Comparison of ENCODE assay signal across 7 mouse cellular contexts in the genomic region with DNA sequence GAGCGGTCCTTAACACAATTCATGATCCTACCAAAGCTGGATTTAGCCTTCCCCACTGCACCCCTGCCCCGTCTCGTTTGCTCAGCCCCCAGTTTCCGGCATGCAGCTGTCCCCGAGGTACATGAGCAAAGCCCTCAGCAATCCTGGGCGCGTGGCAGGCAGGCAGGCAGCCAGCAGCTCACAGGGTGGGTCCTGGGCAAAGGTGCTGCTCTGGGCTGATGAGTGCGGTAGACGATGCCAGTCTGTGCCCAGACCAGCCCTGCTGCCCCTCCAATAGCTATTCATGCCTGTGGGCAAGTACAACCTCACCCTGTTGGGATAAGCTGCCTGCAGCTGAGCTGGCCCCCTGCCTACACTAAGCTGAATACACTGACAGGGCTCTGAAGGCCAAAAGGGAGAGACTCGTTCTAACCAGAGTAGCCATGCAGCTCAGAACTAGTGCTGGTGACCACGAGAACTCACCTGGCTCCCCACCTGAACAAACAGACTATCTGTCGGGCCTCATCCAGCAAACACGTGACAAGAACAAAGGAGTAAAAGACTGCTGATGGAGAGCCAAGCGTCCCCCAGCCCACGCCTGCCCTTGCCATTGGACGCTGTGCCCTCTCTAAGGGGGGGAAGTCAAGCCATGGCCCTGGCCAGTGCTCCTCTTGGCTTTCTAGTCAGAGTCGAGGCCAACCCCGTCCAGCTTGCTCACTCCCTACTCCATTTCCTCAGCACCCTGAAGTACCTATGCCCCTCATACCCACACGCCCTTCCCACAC. TPM values are rescaled to one million over a fixed set of nuclear protein-coding genes. Genes with fewer than 3 reads are reported as not detected.
A peak's percentile ranks its signal among the peaks of the same experiment; 100 is the strongest.
DNase-seq lines count a peak whose midpoint lies in the region; ATAC-seq and TF ChIP-seq lines count a peak whose summit lies in the region.

No protein-coding gene starts in this region.

- DNase-seq in limb, embryonic 10.5 days (ENCODE audit: low spot score), result no peak
- DNase-seq in forebrain, embryonic 14.5 days (ENCODE audit: low spot score), result no peak

- H3K79me2 ChIP-seq in myocyte (ENCODE audit: control insufficient read depth, insufficient read depth), result peaks cover 32% of the 10 kb centered on the region

- no peak for TF ChIP-seq CTCF in embryonic fibroblast, embryonic 13.5 days (IDR thresholded peaks at IDR 0.05; ENCODE audit: borderline replicate concordance, insufficient read depth, low read length)

- TF ChIP-seq POLR2A in embryonic fibroblast, embryonic 13.5 days (IDR thresholded peaks at IDR 0.05; ENCODE audit: low read depth, low read length), result no peak
- peak; percentile 49 for TF ChIP-seq POLR2A in myocyte (IDR thresholded peaks at IDR 0.05; ENCODE audit: insufficient read length, low read depth)

- peaks cover 14% of the 10 kb centered on the region for H3K4me1 ChIP-seq in limb, embryonic 12.5 days (replicated peaks)
- H3K4me1 ChIP-seq in limb, embryonic 10.5 days, result peaks cover 28% of the 10 kb centered on the region
- H3K4me1 ChIP-seq in embryonic fibroblast, embryonic 13.5 days (ENCODE audit: control insufficient read depth, insufficient read depth, low read length), result peaks cover 53% of the 10 kb centered on the region
- H3K4me1 ChIP-seq in heart, embryonic 16.5 days (ENCODE audit: control insufficient read depth, insufficient read depth, low read length), result peaks cover 47% of the 10 kb centered on the region
- no peaks in the 10 kb centered on the region for H3K4me1 ChIP-seq in forebrain, embryonic 14.5 days (ENCODE audit: control insufficient read depth, insufficient read depth, low read length)

- no peak for ATAC-seq in limb, embryonic 12.5 days (ENCODE audit: insufficient number of reproducible peaks, insufficient read depth, low FRiP score, low TSS enrichment, low read depth)
- no peak for ATAC-seq in heart, embryonic 16.5 days (replicated peaks; ENCODE audit: extremely low read depth, insufficient read depth, low FRiP score)
- ATAC-seq in inflammation-experienced regulatory T-cells, adult 6 months, result no peak
- no peak for ATAC-seq in forebrain, embryonic 14.5 days

- 0 out of 2 replicates have a peak overlapping the region, but pooled peaks have one; percentile 9 for H3K9ac ChIP-seq in limb, embryonic 12.5 days (replicated peaks)
- H3K9ac ChIP-seq in heart, embryonic 16.5 days (ENCODE audit: low read length), result peak overlapping the region; percentile 28; the same call in 1 of the 2 replicates
- no peak overlapping the region for H3K9ac ChIP-seq in forebrain, embryonic 14.5 days (ENCODE audit: low read length)

- H3K36me3 ChIP-seq in limb, embryonic 12.5 days, result peaks cover 83% of the 10 kb centered on the region
- H3K36me3 ChIP-seq in limb, embryonic 10.5 days, result peaks cover 96% of the 10 kb centered on the region
- peaks cover 15% of the 10 kb centered on the region for H3K36me3 ChIP-seq in heart, embryonic 16.5 days (ENCODE audit: control insufficient read depth, insufficient read depth)
- peaks cover 3% of the 10 kb centered on the region for H3K36me3 ChIP-seq in myocyte (ENCODE audit: control insufficient read depth, insufficient read depth)
- H3K36me3 ChIP-seq in forebrain, embryonic 14.5 days (ENCODE audit: control insufficient read depth, insufficient read depth, low read length), result peaks cover 36% of the 10 kb centered on the region

- H3K4me3 ChIP-seq in limb, embryonic 12.5 days (replicated peaks), result no peak overlapping the region
- no peak overlapping the region for H3K4me3 ChIP-seq in limb, embryonic 10.5 days
- no peak overlapping the region for H3K4me3 ChIP-seq in embryonic fibroblast, embryonic 13.5 days (ENCODE audit: insufficient read depth, low read length)
- H3K4me3 ChIP-seq in heart, embryonic 16.5 days (ENCODE audit: low read length), result no peak overlapping the region
- H3K4me3 ChIP-seq in myocyte, result no peak overlapping the region
- H3K4me3 ChIP-seq in forebrain, embryonic 14.5 days (ENCODE audit: low read depth, low read length), result no peak overlapping the region

- no peak overlapping the region for H3K27ac ChIP-seq in limb, embryonic 12.5 days
- H3K27ac ChIP-seq in limb, embryonic 10.5 days, result no peak overlapping the region
- H3K27ac ChIP-seq in embryonic fibroblast, embryonic 13.5 days (ENCODE audit: insufficient read depth, low read length), result peak overlapping the region; percentile 24; the same call in 1 of the 2 replicates
- H3K27ac ChIP-seq in heart, embryonic 16.5 days (ENCODE audit: low read length), result peak overlapping the region; percentile 45
- H3K27ac ChIP-seq in forebrain, embryonic 14.5 days (ENCODE audit: low read depth, low read length), result no peak overlapping the region

- no peak overlapping the region for H3K4me2 ChIP-seq in limb, embryonic 12.5 days
- H3K4me2 ChIP-seq in heart, embryonic 16.5 days (ENCODE audit: low read depth, low read length), result no peak overlapping the region
- H3K4me2 ChIP-seq in myocyte (ENCODE audit: low read depth), result peak overlapping the region; percentile 62
- no peak overlapping the region for H3K4me2 ChIP-seq in forebrain, embryonic 14.5 days (ENCODE audit: low read length)

- no peaks in the 10 kb centered on the region for H3K9me3 ChIP-seq in limb, embryonic 12.5 days
- no peaks in the 10 kb centered on the region for H3K9me3 ChIP-seq in limb, embryonic 10.5 days (replicated peaks)
- no peaks in the 10 kb centered on the region for H3K9me3 ChIP-seq in heart, embryonic 16.5 days (replicated peaks; ENCODE audit: control insufficient read depth, low read length)
- H3K9me3 ChIP-seq in forebrain, embryonic 14.5 days (replicated peaks; ENCODE audit: control insufficient read depth, low read length), result no peaks in the 10 kb centered on the region

- no peaks in the 10 kb centered on the region for H3K27me3 ChIP-seq in limb, embryonic 12.5 days
- no peaks in the 10 kb centered on the region for H3K27me3 ChIP-seq in limb, embryonic 10.5 days (ENCODE audit: low read depth, poor library complexity, severe bottlenecking)
- no peaks in the 10 kb centered on the region for H3K27me3 ChIP-seq in heart, embryonic 16.5 days (ENCODE audit: control insufficient read depth, insufficient read depth, low read length)
- no peaks in the 10 kb centered on the region for H3K27me3 ChIP-seq in myocyte (ENCODE audit: control insufficient read depth, insufficient read depth, insufficient read length)
- H3K27me3 ChIP-seq in forebrain, embryonic 14.5 days (replicated peaks; ENCODE audit: control insufficient read depth, insufficient read depth, low read length), result no peaks in the 10 kb centered on the region

- 87% methylated on average over 19 of the region's 19 CpGs for WGBS in limb, embryonic 12.5 days
- 90% methylated on average over 19 of the region's 19 CpGs for WGBS in limb, embryonic 10.5 days
- WGBS in heart, embryonic 16.5 days, result 75% methylated on average over 19 of the region's 19 CpGs
- 84% methylated on average over 19 of the region's 19 CpGs for WGBS in forebrain, embryonic 14.5 days

- no peak overlapping the region for H3ac ChIP-seq in myocyte (ENCODE audit: control insufficient read depth, insufficient read length)

RNA-seq across cellular contexts. Expression of gene Tjap1, which starts 12.9 kb away (rescaled TPM):
- polyA plus RNA-seq in limb, embryonic 12.5 days (2016; fragmentation: Nextera tagmentation; extraction: Ambion mirVana), result 59.9 and 62.8 TPM in 2 replicates
- 60.3 and 61.2 TPM in 2 replicates for polyA plus RNA-seq in limb, embryonic 10.5 days (2016; fragmentation: Nextera tagmentation; extraction: Ambion mirVana)
- polyA plus RNA-seq in embryonic fibroblast, embryonic 13.5 days (2011; ENCODE audit: insufficient read length, low read depth, missing spikeins), result 60.8 and 63.2 TPM in 2 replicates
- 42.5 and 45.3 TPM in 2 replicates for polyA plus RNA-seq in heart, embryonic 16.5 days (2015; fragmentation: Nextera tagmentation; extraction: Ambion mirVana)
- 50.9 TPM for polyA plus RNA-seq in myocyte (2012; fragmentation: generic; extraction: Trizol)
- 10 to 100 TPM; 16.2 to 20.0 (median 19.1) TPM for polyA plus RNA-seq in inflammation-experienced regulatory T-cells, adult 6 months (2017; shearing (Covaris generic))
- 22.8 and 23.9 TPM in 2 replicates for polyA plus RNA-seq in forebrain, embryonic 14.5 days (2014; fragmentation: Nextera tagmentation; extraction: Ambion mirVana)

RNA-seq across cellular contexts. Expression of gene Lrrc73, which starts 16.6 kb away (rescaled TPM):
- polyA plus RNA-seq in limb, embryonic 12.5 days (2016; fragmentation: Nextera tagmentation; extraction: Ambion mirVana), result 0.60 and 0.65 TPM in 2 replicates
- 0.25 and 0.44 TPM in 2 replicates for polyA plus RNA-seq in limb, embryonic 10.5 days (2016; fragmentation: Nextera tagmentation; extraction: Ambion mirVana)
- polyA plus RNA-seq in embryonic fibroblast, embryonic 13.5 days (2011; ENCODE audit: insufficient read length, low read depth, missing spikeins), result 1.6 and 3.5 TPM in 2 replicates
- polyA plus RNA-seq in heart, embryonic 16.5 days (2015; fragmentation: Nextera tagmentation; extraction: Ambion mirVana), result 0.64 and 0.68 TPM in 2 replicates
- 2.0 TPM for polyA plus RNA-seq in myocyte (2012; fragmentation: generic; extraction: Trizol)
- polyA plus RNA-seq in inflammation-experienced regulatory T-cells, adult 6 months (2017; shearing (Covaris generic)), result under 1 TPM in 1 of 3 experiments, not detected in 2; 0.28 TPM
- 9.8 and 10.6 TPM in 2 replicates for polyA plus RNA-seq in forebrain, embryonic 14.5 days (2014; fragmentation: Nextera tagmentation; extraction: Ambion mirVana)

RNA-seq across cellular contexts. Expression of gene Yipf3, which starts 22.1 kb away (rescaled TPM):
- polyA plus RNA-seq in limb, embryonic 12.5 days (2016; fragmentation: Nextera tagmentation; extraction: Ambion mirVana), result 65.6 and 73.5 TPM in 2 replicates
- polyA plus RNA-seq in limb, embryonic 10.5 days (2016; fragmentation: Nextera tagmentation; extraction: Ambion mirVana), result 73.0 and 81.9 TPM in 2 replicates
- 114 and 133 TPM in 2 replicates for polyA plus RNA-seq in embryonic fibroblast, embryonic 13.5 days (2011; ENCODE audit: insufficient read length, low read depth, missing spikeins)
- polyA plus RNA-seq in heart, embryonic 16.5 days (2015; fragmentation: Nextera tagmentation; extraction: Ambion mirVana), result 78.4 and 89.3 TPM in 2 replicates
- polyA plus RNA-seq in myocyte (2012; fragmentation: generic; extraction: Trizol), result 112 TPM
- polyA plus RNA-seq in inflammation-experienced regulatory T-cells, adult 6 months (2017; shearing (Covaris generic)), result 10 to 100 TPM; 44.2 to 58.7 (median 47.1) TPM
- 97.5 and 102 TPM in 2 replicates for polyA plus RNA-seq in forebrain, embryonic 14.5 days (2014; fragmentation: Nextera tagmentation; extraction: Ambion mirVana)

RNA-seq across cellular contexts. Expression of gene Polr1c, which starts 22.1 kb away (rescaled TPM):
- polyA plus RNA-seq in limb, embryonic 12.5 days (2016; fragmentation: Nextera tagmentation; extraction: Ambion mirVana), result 109 and 111 TPM in 2 replicates
- polyA plus RNA-seq in limb, embryonic 10.5 days (2016; fragmentation: Nextera tagmentation; extraction: Ambion mirVana), result 132 and 144 TPM in 2 replicates
- 61.1 and 63.6 TPM in 2 replicates for polyA plus RNA-seq in embryonic fibroblast, embryonic 13.5 days (2011; ENCODE audit: insufficient read length, low read depth, missing spikeins)
- polyA plus RNA-seq in heart, embryonic 16.5 days (2015; fragmentation: Nextera tagmentation; extraction: Ambion mirVana), result 46.3 and 47.8 TPM in 2 replicates
- 105 TPM for polyA plus RNA-seq in myocyte (2012; fragmentation: generic; extraction: Trizol)
- polyA plus RNA-seq in inflammation-experienced regulatory T-cells, adult 6 months (2017; shearing (Covaris generic)), result 100 to 1,000 TPM in 2 of 3 experiments, 10 to 100 TPM in 1; 76.3 to 119 (median 100) TPM
- 90.2 and 106 TPM in 2 replicates for polyA plus RNA-seq in forebrain, embryonic 14.5 days (2014; fragmentation: Nextera tagmentation; extraction: Ambion mirVana)

RNA-seq across cellular contexts. Expression of gene Dlk2, which starts 27.3 kb away (rescaled TPM):
- 3.8 and 4.8 TPM in 2 replicates for polyA plus RNA-seq in limb, embryonic 12.5 days (2016; fragmentation: Nextera tagmentation; extraction: Ambion mirVana)
- polyA plus RNA-seq in limb, embryonic 10.5 days (2016; fragmentation: Nextera tagmentation; extraction: Ambion mirVana), result 0.65 and 1.3 TPM in 2 replicates
- polyA plus RNA-seq in embryonic fibroblast, embryonic 13.5 days (2011; ENCODE audit: insufficient read length, low read depth, missing spikeins), result 2.6 and 3.3 TPM in 2 replicates
- polyA plus RNA-seq in heart, embryonic 16.5 days (2015; fragmentation: Nextera tagmentation; extraction: Ambion mirVana), result 1.3 and 1.4 TPM in 2 replicates
- polyA plus RNA-seq in myocyte (2012; fragmentation: generic; extraction: Trizol), result 1.8 TPM
- not detected for polyA plus RNA-seq in inflammation-experienced regulatory T-cells, adult 6 months (2017; shearing (Covaris generic))
- polyA plus RNA-seq in forebrain, embryonic 14.5 days (2014; fragmentation: Nextera tagmentation; extraction: Ambion mirVana), result 5.2 and 6.4 TPM in 2 replicates

Comparison
In these comparisons a context has a peak if more than half of its experiments do, and no peak if none do; other contexts are left out.
1. H3K27ac ChIP-seq: peak in embryonic fibroblast, embryonic 13.5 days (single experiment) and heart, embryonic 16.5 days (single experiment); none in limb, embryonic 12.5 days (single experiment), limb, embryonic 10.5 days (single experiment) and forebrain, embryonic 14.5 days (single experiment).